ENCODE assay signal across 18 mouse cellular contexts in genomic region chr10:42759741-42760140, GRCm38 (mm10). TPM values are rescaled to one million over a fixed set of nuclear protein-coding genes. Genes with fewer than 3 reads are reported as not detected.
DNase-seq lines count a peak whose midpoint lies in the region; ATAC-seq and TF ChIP-seq lines count a peak whose summit lies in the region.
"Had no signal": no experiment of that assay in that cellular context is flagged by ENCODE, and none has a peak within 500 bp of the region (broad histone marks: within the 10 kb centered on the region; RNA-seq: fewer than 3 reads in every experiment).

No protein-coding gene starts in this region.

- no peaks in the 10 kb centered on the region for H3K36me3 ChIP-seq in lung, postnatal 0 days (ENCODE audit: insufficient read depth, low read length)
- no peaks in the 10 kb centered on the region for H3K36me3 ChIP-seq in midbrain, embryonic 10.5 days
- H3K36me3 ChIP-seq: embryonic facial prominence, embryonic 13.5 days; forebrain, embryonic 10.5 days; heart, embryonic 13.5 days; hindbrain, embryonic 12.5 days had no signal

- 0 out of 2 replicates have a peak, but pooled peaks have one; percentile 8 for TF ChIP-seq EP300 in lung, postnatal 0 days (IDR thresholded peaks at IDR 0.05)

- no peaks in the 10 kb centered on the region for H3K27me3 ChIP-seq in lung, postnatal 0 days (replicated peaks; ENCODE audit: insufficient read depth, low read length)
- H3K27me3 ChIP-seq in midbrain, embryonic 10.5 days (ENCODE audit: low read depth, poor library complexity, severe bottlenecking): no peaks in the 10 kb centered on the region
- H3K27me3 ChIP-seq: embryonic facial prominence, embryonic 13.5 days; heart, embryonic 13.5 days; hindbrain, embryonic 12.5 days had no signal

- peaks cover 4% of the 10 kb centered on the region; the same call in 1 of the 2 replicates for H3K4me1 ChIP-seq in lung, postnatal 0 days (ENCODE audit: insufficient read depth, low read depth, low read length)
- H3K4me1 ChIP-seq in midbrain, embryonic 10.5 days: peaks cover 28% of the 10 kb centered on the region

- H3K9me3 ChIP-seq in lung, postnatal 0 days (ENCODE audit: low read length): no peaks in the 10 kb centered on the region
- no peaks in the 10 kb centered on the region for H3K9me3 ChIP-seq in midbrain, embryonic 10.5 days (replicated peaks)
- H3K9me3 ChIP-seq: embryonic facial prominence, embryonic 13.5 days; forebrain, embryonic 10.5 days; heart, embryonic 13.5 days; hindbrain, embryonic 12.5 days had no signal

- DNase-seq in lung, postnatal 0 days (ENCODE audit: low spot score): peak; percentile 65
- no peak for DNase-seq in lung, postnatal 4 days
- peak; percentile 63 for DNase-seq in NIH3T3 (ENCODE audit: low read depth)
- peak; percentile 46 for DNase-seq in fibroblast of lung, adult 2 months (ENCODE audit: low read depth)
- no peak for DNase-seq in spleen, postnatal 14 days (ENCODE audit: low spot score in 2 of 2)
- no peak for DNase-seq in midbrain, embryonic 10.5 days (ENCODE audit: low spot score)
- DNase-seq in thymus, adult 18-20 months: no peak
- DNase-seq: gastrocnemius, postnatal 25 days; kidney, adult 11 months had no signal

- WGBS in lung, postnatal 0 days: 76% methylated on average over 4 of the region's 4 CpGs
- WGBS in midbrain, embryonic 10.5 days: 84% methylated on average over 4 of the region's 4 CpGs

- ATAC-seq in lung, postnatal 0 days: no peak
- ATAC-seq in CD4-positive, CD25-positive, alpha-beta regulatory T cell, adult 4 months: no peak
- ATAC-seq: activated CD4-positive, CD25-positive, alpha-beta regulatory T cell, adult 4 months; forebrain, embryonic 14.5 days; hindbrain, embryonic 16.5 days had no signal

- no peak overlapping the region for H3K9ac ChIP-seq in lung, postnatal 0 days (replicated peaks; ENCODE audit: low read depth)
- H3K9ac ChIP-seq: embryonic facial prominence, embryonic 13.5 days; heart, embryonic 13.5 days; hindbrain, embryonic 12.5 days had no signal

- no peak for TF ChIP-seq CTCF in lung, postnatal 0 days (IDR thresholded peaks at IDR 0.05)

- H3K4me2 ChIP-seq in lung, postnatal 0 days (replicated peaks; ENCODE audit: low read depth, low read length): no peak overlapping the region
- H3K4me2 ChIP-seq: embryonic facial prominence, embryonic 13.5 days; hindbrain, embryonic 12.5 days had no signal

- no peak overlapping the region for H3K27ac ChIP-seq in lung, postnatal 0 days (ENCODE audit: low read length)
- no peak overlapping the region for H3K27ac ChIP-seq in midbrain, embryonic 10.5 days (replicated peaks)
- H3K27ac ChIP-seq: embryonic facial prominence, embryonic 13.5 days; forebrain, embryonic 10.5 days; gastrocnemius, adult 2 months; heart, embryonic 13.5 days; hindbrain, embryonic 12.5 days had no signal

- no peak overlapping the region for H3K4me3 ChIP-seq in lung, postnatal 0 days (ENCODE audit: low read depth, low read length)
- no peak overlapping the region for H3K4me3 ChIP-seq in midbrain, embryonic 10.5 days
- H3K4me3 ChIP-seq: embryonic facial prominence, embryonic 13.5 days; hindbrain, embryonic 12.5 days had no signal

RNA-seq across cellular contexts. Expression of gene Sec63, which starts 1.6 kb away (rescaled TPM):
- 15.1 and 17.2 TPM in 2 replicates for polyA plus RNA-seq in lung, postnatal 0 days (2015; fragmentation: Nextera tagmentation; extraction: Ambion mirVana)
- 26.0 and 27.4 TPM in 2 replicates for polyA plus RNA-seq in midbrain, embryonic 10.5 days (2016; fragmentation: Nextera tagmentation; extraction: Ambion mirVana)
- polyA plus RNA-seq in CD4-positive, CD25-positive, alpha-beta regulatory T cell, adult 4 months (2017; shearing (Covaris generic)): 10 to 100 TPM; 17.8 to 19.4 TPM

Comparison
In these comparisons a context has a peak if more than half of its experiments do, and no peak if none do; other contexts are left out.
1. DNase-seq: peak in lung, postnatal 0 days (single experiment), NIH3T3 (single experiment) and fibroblast of lung, adult 2 months (single experiment); none in lung, postnatal 4 days (0 of 2), spleen, postnatal 14 days (0 of 2), midbrain, embryonic 10.5 days (single experiment) and thymus, adult 18-20 months (0 of 2).